Mouse (Mus musculus): ENCODE measurements around the gene Eps15.

DNA sequence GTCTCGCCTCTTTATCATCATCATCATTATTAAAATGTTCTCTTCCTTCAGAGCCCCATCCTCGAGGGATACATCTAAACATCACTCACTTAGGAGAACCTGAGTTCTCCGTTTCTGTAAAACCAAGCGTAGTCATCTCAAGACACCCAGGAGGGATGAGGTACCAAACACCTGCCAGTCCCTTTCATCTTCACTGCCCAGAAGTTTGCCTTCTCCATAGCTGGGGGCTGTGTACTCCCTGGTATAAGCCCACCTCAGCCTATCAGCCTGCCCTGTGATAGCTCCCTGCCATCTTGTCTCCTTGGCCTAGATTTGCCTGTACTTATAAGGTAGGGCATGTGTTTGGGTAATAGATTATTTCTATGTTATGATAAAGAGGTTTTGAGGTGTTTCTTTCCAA is 1.1 kb downstream of the Eps15 start:
- TF ChIP-seq GATA1 (IDR thresholded peaks at IDR 0.05; ENCODE audit: borderline replicate concordance, low read length) (no peak), FLI1 (IDR thresholded peaks at IDR 0.05; ENCODE audit: low read length) (no peak)
